Mouse (Mus musculus) olfactory bulb, adult 2 months (tissue): Measurements from ENCODE around the gene Itfg2. TPM values are rescaled to one million over a fixed set of nuclear protein-coding genes. Genes with fewer than 3 reads are reported as not detected.

Experiments used
- H3K27ac ChIP-seq: fragments of 200-500 bp; 2 replicates; pipeline ENCODE4 v1.5.1; 2012; ENCODE audit warnings: low read depth, low read length; ENCODE audit not compliant: insufficient read depth
- H3K4me1 ChIP-seq: fragments of 200-500 bp; 2 replicates; pipeline ENCODE4 v1.6.1; 2012; ENCODE audit warnings: low read length; ENCODE audit not compliant: control insufficient read depth, insufficient read depth
- H3K4me3 ChIP-seq: fragments of 200-500 bp; 2 replicates; pipeline ENCODE4 v1.5.1; 2012; ENCODE audit warnings: mild to moderate bottlenecking, low read depth, low read length, moderate library complexity; ENCODE audit not compliant: insufficient read depth
- CTCF ChIP-seq: fragments of 200-500 bp; IDR thresholded peaks from 2 replicates; pipeline ENCODE4 v1.5.1; 2012; ENCODE audit warnings: low read depth, mild to moderate bottlenecking, low read length, moderate library complexity; ENCODE audit not compliant: insufficient read depth
- POLR2A ChIP-seq: fragments of 200-500 bp; IDR thresholded peaks from 2 replicates; pipeline ENCODE4 v1.6.1; 2012; ENCODE audit warnings: mild to moderate bottlenecking, low read depth, low read length, moderate library complexity; ENCODE audit not compliant: insufficient read depth
- WGBS: fragments of 180-500 bp; shearing (Covaris S2); methylation state at CpG from one replicate; pipeline ENCODE4 v1.1.7; 2018; 5-methylcytosine and 5-hydroxymethylcytosine counted together
- polyA plus RNA-seq: library from polyadenylated mRNA; stranded (reverse); fragments of >200 nt; gene quantifications from 2 replicates; pipeline ENCODE4 v1.2.4, GENCODE M21; 2012; ENCODE audit warnings: low replicate concordance; ENCODE audit not compliant: missing spikeins, insufficient read depth, insufficient read length

Itfg2 gene
- polyA plus RNA-seq, 1 experiment, result not detected

- no peak for TF ChIP-seq POLR2A
- no peak for TF ChIP-seq CTCF
- H3K4me1 ChIP-seq, result peaks cover 8% of the 10 kb centered on the region
- 88% methylated on average over 16 of the region's 16 CpGs for WGBS
- no peak overlapping the region for H3K27ac ChIP-seq
- no peak overlapping the region for H3K4me3 ChIP-seq
These were observed 45.1 kb downstream of the Itfg2 start for GRCm38 (mm10) chr6:128379636-128380035.

GRCm38 (mm10) chr6:128376371-128377085, 48.2 kb downstream of the Itfg2 start:
- H3K27ac ChIP-seq, result no peak overlapping the region

GRCm38 (mm10) chr6:128375192-128375591, 49.5 kb downstream of the Itfg2 start, which contains the start of the genes Tex52 and Gm44596:
TSS of gene Tex52 (plus strand) at chr6:128375456.
TSS of gene Gm44596 (plus strand) at chr6:128375503.
- TF ChIP-seq CTCF (no peak), POLR2A (no peak)
- H3K4me3 ChIP-seq, result no peak within 1 kb of the TSS
- H3K4me1 ChIP-seq, result peaks cover 16% of the 10 kb centered on the region
- WGBS, result 17% methylated on average over 6 of the region's 6 CpGs
- H3K27ac ChIP-seq, result peak within 1 kb of the TSS; percentile 78

More at GRCm38 (mm10) chr6:128376371-128377085, 48.2 kb downstream of the Itfg2 start:
- 80% methylated on average over 17 of the region's 17 CpGs for WGBS
- H3K4me3 ChIP-seq, result no peak overlapping the region
- no peak for TF ChIP-seq POLR2A
- no peak for TF ChIP-seq CTCF
- peaks cover 16% of the 10 kb centered on the region for H3K4me1 ChIP-seq

- H3K27ac ChIP-seq, result no peak overlapping the region
- no peak for TF ChIP-seq POLR2A
- WGBS, result 95% methylated on average over 5 of the region's 5 CpGs
- H3K4me3 ChIP-seq, result no peak overlapping the region
- peaks cover 12% of the 10 kb centered on the region for H3K4me1 ChIP-seq
These were observed 54.7 kb downstream of the Itfg2 start for GRCm38 (mm10) chr6:128370040-128370439.

- 92% methylated on average over 5 of the region's 5 CpGs for WGBS
These were observed 58.3 kb downstream of the Itfg2 start for GRCm38 (mm10) chr6:128366466-128366865.

GRCm38 (mm10) chr6:128364721-128365120, 60.0 kb downstream of the Itfg2 start:
- H3K27ac ChIP-seq, result no peak overlapping the region
- no peaks in the 10 kb centered on the region for H3K4me1 ChIP-seq
- no peak overlapping the region for H3K4me3 ChIP-seq
- WGBS, result 65% methylated on average over 6 of the region's 6 CpGs
- TF ChIP-seq POLR2A, result no peak
- TF ChIP-seq CTCF, result no peak

More at GRCm38 (mm10) chr6:128366466-128366865, 58.3 kb downstream of the Itfg2 start:
- H3K4me1 ChIP-seq, result no peaks in the 10 kb centered on the region
- H3K27ac ChIP-seq, result no peak overlapping the region
- H3K4me3 ChIP-seq, result no peak overlapping the region
- TF ChIP-seq POLR2A (no peak), CTCF (no peak)

GRCm38 (mm10) chr6:128363007-128363825, 61.5 kb downstream of the Itfg2 start:
- peak overlapping the region; percentile 63 for H3K4me3 ChIP-seq
- no peaks in the 10 kb centered on the region for H3K4me1 ChIP-seq
- WGBS, result 2% methylated on average over 45 of the region's 46 CpGs
- no peak overlapping the region for H3K27ac ChIP-seq
- no peak for TF ChIP-seq POLR2A
- TF ChIP-seq CTCF, result no peak

- H3K27ac ChIP-seq, result peak within 1 kb of the TSS; percentile 4; the same call in 1 of the 2 replicates
- no peaks in the 10 kb centered on the region for H3K4me1 ChIP-seq
- TF ChIP-seq CTCF, result no peak
- peak; percentile 57; the same call in 1 of the 2 replicates for TF ChIP-seq POLR2A
- WGBS, result 0% methylated on average over 74 of the region's 76 CpGs
- peak within 1 kb of the TSS; percentile 63 for H3K4me3 ChIP-seq
These were observed 62.2 kb downstream of the Itfg2 start, which contains the start of the genes Rhno1 and Foxm1 for GRCm38 (mm10) chr6:128362381-128363006. TSS of gene Rhno1 (minus strand) at chr6:128362911. TSS of gene Foxm1 (plus strand) at chr6:128362967.
